Mouse (Mus musculus): ENCODE results near the gene Hist1h4f.

DNA sequence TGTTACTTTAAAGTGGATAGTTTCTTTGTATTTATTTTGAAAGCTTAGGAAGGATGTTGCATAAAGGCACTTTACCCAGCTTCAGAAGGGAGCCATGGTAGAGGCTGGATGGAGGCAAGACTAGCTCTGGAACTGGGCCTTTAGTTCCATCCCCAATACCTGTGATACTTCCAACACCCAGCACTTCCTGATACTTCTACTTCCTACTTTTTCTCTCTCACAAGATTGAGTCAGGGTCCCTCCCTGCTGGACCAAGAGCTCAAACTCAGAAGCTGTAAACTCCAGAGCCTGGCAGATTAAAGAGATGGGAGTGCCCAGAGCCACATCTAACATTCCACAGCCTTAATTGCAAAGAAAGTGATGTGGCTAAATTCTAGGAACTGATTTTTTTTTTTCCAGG is 32.9 kb upstream of the Hist1h4f start:
- TF ChIP-seq POLR2A (IDR thresholded peaks at IDR 0.05; ENCODE audit: borderline replicate concordance, insufficient read depth, low read length) (no peak), CTCF (IDR thresholded peaks at IDR 0.05; ENCODE audit: borderline replicate concordance, insufficient read depth, low read depth, low read length) (no peak)

Data from cerebellum, adult 2 months (tissue).